Mouse (Mus musculus): ENCODE measurements around the gene Olfr1.

GRCm38 (mm10) chr11:73350483-73350882 is 48.9 kb downstream of the Olfr1 start, which contains the start of gene Olfr20:
- no peak for TF ChIP-seq EP300 (IDR thresholded peaks at IDR 0.05; ENCODE audit: low read depth)
- TF ChIP-seq CTCF (IDR thresholded peaks at IDR 0.05; ENCODE audit: low read depth), result no peak

Data from liver, postnatal 0 days (tissue).